Mouse (Mus musculus) monocyte, adult 5-6 weeks (primary cell): Measurements from ENCODE around the gene Rbm18. TPM values are rescaled to one million over a fixed set of nuclear protein-coding genes. Genes with fewer than 3 reads are reported as not detected.

ENCODE experiments used
- ATAC-seq: fragments of 153-309, 156-312 bp; replicated peaks from 2 replicates; pipeline ENCODE4 v1.8.0; 2017; ENCODE audit warnings: mild to moderate bottlenecking; ENCODE audit not compliant: low TSS enrichment, insufficient number of reproducible peaks, severe bottlenecking, poor library complexity, low FRiP score
- total RNA-seq: library from RNA; stranded (forward); fragments of 200-1000, 200-491, 200-594 nt; gene quantifications from 3 replicates; pipeline ENCODE4 v1.2.3, GENCODE M21; 2017

Gene Rbm18
- total RNA-seq, 1 experiment from 2014 or later: 28.6 TPM

GRCm38 (mm10) chr2:36112632-36113031, 23.9 kb downstream of the Rbm18 start:
- ATAC-seq: no peak

GRCm38 (mm10) chr2:36108615-36109014, 28.0 kb downstream of the Rbm18 start:
- ATAC-seq: no peak

GRCm38 (mm10) chr2:36104956-36105741, 31.4 kb downstream of the Rbm18 start, which contains the start of gene Lhx6:
TSS of gene Lhx6 (minus strand) at chr2:36105408.
- no peak for ATAC-seq

- no peak for ATAC-seq
Measured at GRCm38 (mm10) chr2:36104436-36104955, 32.1 kb downstream of the Rbm18 start.

DNA sequence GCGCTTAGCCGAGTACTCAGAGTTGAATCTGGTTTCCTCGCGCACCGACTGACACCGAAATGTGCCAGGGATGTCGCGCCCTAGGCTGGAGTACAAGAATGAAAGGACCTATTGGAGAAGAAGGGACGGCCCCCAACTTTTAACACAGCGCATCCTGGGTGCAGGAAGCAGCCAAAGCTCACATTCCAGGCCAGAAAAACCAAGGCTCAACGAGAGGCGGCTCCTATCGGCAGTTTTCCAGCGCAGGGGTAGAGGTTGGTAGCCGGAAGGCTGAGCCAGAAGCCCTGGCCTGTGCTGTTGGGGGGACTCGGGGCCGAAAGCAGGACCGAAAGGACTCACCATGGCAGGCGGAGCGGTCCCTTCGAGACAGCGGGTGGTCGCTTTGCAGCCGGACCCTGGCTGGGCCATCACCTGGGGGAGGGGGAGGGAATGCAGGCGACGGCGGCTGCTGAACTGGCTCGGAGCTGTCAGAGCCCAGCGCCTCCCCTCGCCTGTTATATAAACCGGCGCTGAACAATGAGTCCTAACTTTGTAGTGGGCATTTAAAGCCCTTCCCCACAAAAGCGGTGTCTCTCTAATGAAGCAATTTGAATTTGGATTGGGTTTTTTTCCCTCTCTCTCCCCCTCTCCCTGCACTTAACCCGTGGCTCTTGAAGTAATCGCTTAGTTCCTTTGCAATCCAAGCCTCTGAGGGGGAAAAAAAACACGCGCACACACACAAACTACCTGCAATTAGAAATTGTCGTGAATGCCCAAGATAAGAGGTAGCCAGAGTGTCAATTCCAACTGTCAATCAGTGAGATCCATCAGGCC, 32.8 kb downstream of the Rbm18 start:
- ATAC-seq: no peak

GRCm38 (mm10) chr2:36103069-36103554, 33.5 kb downstream of the Rbm18 start:
- no peak for ATAC-seq

GRCm38 (mm10) chr2:36102559-36102946, 34.0 kb downstream of the Rbm18 start:
- ATAC-seq: no peak

- no peak for ATAC-seq
Measured at GRCm38 (mm10) chr2:36101866-36102558, 34.6 kb downstream of the Rbm18 start.

GRCm38 (mm10) chr2:36099739-36100138, 36.8 kb downstream of the Rbm18 start:
- no peak for ATAC-seq

GRCm38 (mm10) chr2:36098021-36098420, 38.6 kb downstream of the Rbm18 start:
- ATAC-seq: no peak

- no peak for ATAC-seq
Measured at GRCm38 (mm10) chr2:36097129-36097815, 39.3 kb downstream of the Rbm18 start.

DNA sequence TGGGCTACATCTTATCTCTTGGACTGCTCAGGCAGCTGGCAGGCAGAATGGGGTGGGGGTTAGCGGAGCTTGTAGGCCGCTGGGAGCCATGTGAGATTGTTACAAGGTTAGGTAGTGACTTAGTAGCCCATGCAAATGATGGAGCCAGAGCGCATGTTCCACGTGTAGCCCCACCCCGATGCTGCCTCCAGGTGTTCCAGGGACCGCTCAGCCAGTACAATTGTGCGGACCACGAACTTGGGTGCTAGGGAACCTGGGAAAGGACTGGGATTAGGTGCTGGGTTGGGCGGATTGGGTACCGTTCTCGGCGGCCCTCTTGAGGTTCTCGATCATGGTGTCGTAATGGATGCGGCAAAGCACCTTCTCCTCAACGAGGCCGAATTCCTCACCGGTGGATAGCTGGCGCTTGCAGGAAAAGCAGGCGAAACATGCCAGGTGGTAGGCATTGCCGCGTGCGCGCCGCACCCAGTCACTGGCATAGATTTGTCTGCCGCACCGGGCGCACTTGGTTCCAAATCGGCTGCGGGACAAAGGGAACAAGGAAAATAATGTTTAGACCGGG, 42.6 kb downstream of the Rbm18 start:
- ATAC-seq: no peak

GRCm38 (mm10) chr2:36093301-36093700, 43.3 kb downstream of the Rbm18 start:
- ATAC-seq: no peak

DNA sequence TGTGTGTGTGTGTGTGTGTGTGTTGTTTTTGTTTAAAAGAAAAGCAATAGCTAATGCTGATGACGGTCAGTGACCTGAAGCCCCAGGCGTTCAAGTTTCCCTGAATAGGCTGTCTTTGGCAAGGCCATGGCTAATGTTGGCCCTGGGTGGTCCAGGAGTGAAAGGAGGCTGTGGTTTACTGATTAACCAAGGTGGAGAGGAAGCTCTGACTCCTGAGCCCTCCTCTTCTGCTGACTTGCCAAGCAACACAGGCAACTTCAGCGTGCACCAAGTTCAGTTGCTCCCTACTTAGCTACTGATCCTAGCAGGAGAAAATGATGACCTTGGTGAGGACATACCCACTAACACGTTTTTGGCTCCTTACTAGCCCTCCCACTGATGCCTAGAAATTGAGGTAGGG, 43.8 kb downstream of the Rbm18 start:
- no peak for ATAC-seq

- ATAC-seq: no peak; the same call in 1 of the 2 replicates
Measured at GRCm38 (mm10) chr2:36090853-36091741, 45.5 kb downstream of the Rbm18 start.

GRCm38 (mm10) chr2:36089190-36089589, 47.4 kb downstream of the Rbm18 start:
- no peak for ATAC-seq

DNA sequence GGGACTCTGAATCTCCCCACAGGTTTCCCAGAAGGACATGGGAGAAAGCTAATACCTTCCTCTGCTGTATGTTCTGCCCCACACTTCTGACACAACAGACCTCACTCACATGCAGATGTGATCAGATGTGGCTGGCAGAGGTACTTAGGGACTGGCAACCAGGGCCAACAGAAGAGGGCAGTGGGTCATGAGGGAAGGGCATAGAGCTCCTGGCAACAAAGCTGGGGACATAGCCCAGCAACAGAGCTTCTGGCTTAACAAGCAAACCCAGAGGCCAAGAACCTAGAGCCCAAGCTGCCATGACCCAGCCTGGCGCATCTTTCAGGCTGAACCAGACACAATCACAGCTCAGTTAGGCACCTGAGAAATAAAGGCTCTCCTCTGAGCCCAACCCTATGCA, 51.5 kb downstream of the Rbm18 start:
- no peak for ATAC-seq
